Mouse (Mus musculus) intestine, embryonic 14.5 days (tissue): ENCODE results near the gene Prr14l. TPM values are rescaled to one million over a fixed set of nuclear protein-coding genes. Genes with fewer than 3 reads are reported as not detected.
"Not testable (repeated sequence)": the region's sequence is repeated elsewhere in the genome, so short reads cannot be mapped to it uniquely, and the experiment has no call there.

Experiments
- ATAC-seq: fragments of 200-750 bp; cut with Nextera tagmentation; replicated peaks from 2 replicates; pipeline ENCODE4 v1.8.0; 2017; ENCODE audit warnings: low read depth, moderate number of reproducible peaks, moderate TSS enrichment, moderate library complexity; ENCODE audit not compliant: low FRiP score, low TSS enrichment
- DNase-seq: peaks from one replicate; pipeline ENCODE4 v3.0.0-alpha.2; 2018; ENCODE audit warnings: low spot score
- H3K27ac ChIP-seq: fragments of 300-500 bp; sonication (generic); 2 replicates; pipeline ENCODE4 v1.5.1; 2014; ENCODE audit warnings: low read depth, mild to moderate bottlenecking, control low read depth
- H3K27me3 ChIP-seq: fragments of 300-500 bp; sonication (generic); replicated peaks from 2 replicates; pipeline ENCODE4 v1.6.1; 2014; ENCODE audit warnings: low read length, control low read depth; ENCODE audit not compliant: control insufficient read depth, insufficient read depth
- H3K36me3 ChIP-seq: fragments of 300-500 bp; sonication (generic); 2 replicates; pipeline ENCODE4 v1.6.1; 2014; ENCODE audit warnings: low read length, control low read depth; ENCODE audit not compliant: control insufficient read depth, insufficient read depth
- H3K4me1 ChIP-seq: fragments of 300-500 bp; sonication (generic); replicated peaks from 2 replicates; pipeline ENCODE4 v1.6.1; 2014; ENCODE audit warnings: low read length, control low read depth, mixed read lengths; ENCODE audit not compliant: control insufficient read depth, insufficient read depth
- H3K4me2 ChIP-seq: fragments of 300-500 bp; sonication (generic); 2 replicates; pipeline ENCODE4 v1.6.1; 2014; ENCODE audit warnings: low read length
- H3K4me3 ChIP-seq: fragments of 300-500 bp; sonication (generic); 2 replicates; pipeline ENCODE4 v1.5.1; 2014; ENCODE audit warnings: low read depth, low read length, control low read depth, mixed read lengths
- H3K9ac ChIP-seq: fragments of 300-500 bp; sonication (generic); 2 replicates; pipeline ENCODE4 v1.6.1; 2014; ENCODE audit warnings: mild to moderate bottlenecking, low read length
- H3K9me3 ChIP-seq: fragments of 300-500 bp; sonication (generic); 2 replicates; pipeline ENCODE4 v1.6.1; 2016; ENCODE audit warnings: low read length, control low read depth; ENCODE audit not compliant: control insufficient read depth
- WGBS: fragments of 180-500 bp; shearing (Covaris S2); extraction: QIAGEN DNeasy Blood & Tissue Kit; methylation state at CpG from one replicate; pipeline ENCODE4 v1.1.7; 2014; 5-methylcytosine and 5-hydroxymethylcytosine counted together
- polyA plus RNA-seq: library from polyadenylated mRNA; unstranded; fragments of >200 nt; fragmentation: Nextera tagmentation; extraction: Ambion mirVana; gene quantifications from 2 replicates; pipeline ENCODE4 v1.2.1, GENCODE M21; 2014

The Prr14l gene
- polyA plus RNA-seq, 1 experiment from 2014 or later, result 22.1 TPM

GRCm38 (mm10) chr5:32751736-32752135, 102.3 kb downstream of the Prr14l start:
- WGBS, result 48% methylated on average over 2 of the region's 2 CpGs
- no peak overlapping the region for H3K27ac ChIP-seq
- no peaks in the 10 kb centered on the region for H3K9me3 ChIP-seq

GRCm38 (mm10) chr5:32748936-32749335, 105.1 kb downstream of the Prr14l start:
- Histone ChIP-seq H3K36me3 (no peaks in the 10 kb centered on the region), H3K27me3 (no peaks in the 10 kb centered on the region), H3K27ac (no peak overlapping the region), H3K9ac (no peak overlapping the region), H3K4me2 (no peak overlapping the region), H3K4me1 (peaks cover 18% of the 10 kb centered on the region), H3K9me3 (no peaks in the 10 kb centered on the region), H3K4me3 (no peak overlapping the region)
- 67% methylated on average over 6 of the region's 6 CpGs for WGBS
- ATAC-seq (no peak), DNase-seq (no peak)

More at GRCm38 (mm10) chr5:32751736-32752135, 102.3 kb downstream of the Prr14l start:
- DNase-seq, result no peak
- H3K4me1 ChIP-seq, result peaks cover 3% of the 10 kb centered on the region; the same call in 1 of the 2 replicates
- no peaks in the 10 kb centered on the region for H3K36me3 ChIP-seq
- ATAC-seq, result no peak
- no peak overlapping the region for H3K4me3 ChIP-seq
- H3K27me3 ChIP-seq, result no peaks in the 10 kb centered on the region
- H3K9ac ChIP-seq, result no peak overlapping the region
- no peak overlapping the region for H3K4me2 ChIP-seq

- Histone ChIP-seq H3K27me3 (no peaks in the 10 kb centered on the region), H3K27ac (no peak overlapping the region), H3K9me3 (no peaks in the 10 kb centered on the region), H3K4me1 (peaks cover 18% of the 10 kb centered on the region), H3K9ac (no peak overlapping the region), H3K36me3 (no peaks in the 10 kb centered on the region), H3K4me3 (no peak overlapping the region), H3K4me2 (no peak overlapping the region)
- DNase-seq (no peak), ATAC-seq (no peak)
- WGBS, result 60% methylated on average over 6 of the region's 6 CpGs
Measured at GRCm38 (mm10) chr5:32747650-32748375, 106.2 kb downstream of the Prr14l start.

GRCm38 (mm10) chr5:32745705-32746655, 108.1 kb downstream of the Prr14l start:
- 10% methylated on average over 10 of the region's 10 CpGs for WGBS
- H3K4me2 ChIP-seq, result peak overlapping the region; percentile 50
- peak overlapping the region; percentile 42; the same call in 1 of the 2 replicates for H3K9ac ChIP-seq
- H3K27me3 ChIP-seq, result no peaks in the 10 kb centered on the region
- DNase-seq, result peak; percentile 67
- ATAC-seq, result peak; percentile 73
- H3K4me1 ChIP-seq, result peaks cover 18% of the 10 kb centered on the region
- H3K9me3 ChIP-seq, result no peaks in the 10 kb centered on the region
- peak overlapping the region; percentile 41 for H3K4me3 ChIP-seq
- H3K27ac ChIP-seq, result peak overlapping the region; percentile 69; the same call in 1 of the 2 replicates
- no peaks in the 10 kb centered on the region for H3K36me3 ChIP-seq

- Histone ChIP-seq H3K4me2 (no peak overlapping the region), H3K36me3 (peaks cover 5% of the 10 kb centered on the region; the same call in 1 of the 2 replicates), H3K27me3 (no peaks in the 10 kb centered on the region), H3K4me3 (no peak overlapping the region), H3K27ac (no peak overlapping the region), H3K9me3 (no peaks in the 10 kb centered on the region), H3K9ac (no peak overlapping the region), H3K4me1 (peaks cover 18% of the 10 kb centered on the region)
- ATAC-seq (no peak), DNase-seq (no peak)
- 77% methylated on average over 9 of the region's 9 CpGs for WGBS
Measured at GRCm38 (mm10) chr5:32742149-32742548, 111.9 kb downstream of the Prr14l start.

GRCm38 (mm10) chr5:32741377-32741776, 112.7 kb downstream of the Prr14l start:
- not testable (repeated sequence) for H3K27ac ChIP-seq

GRCm38 (mm10) chr5:32740850-32741249, 113.2 kb downstream of the Prr14l start:
- not testable (repeated sequence) for DNase-seq, H3K9me3 ChIP-seq, H3K4me3 ChIP-seq, H3K4me2 ChIP-seq, ATAC-seq, H3K27ac ChIP-seq, H3K36me3 ChIP-seq, H3K9ac ChIP-seq, H3K27me3 ChIP-seq
- peaks cover 10% of the 10 kb centered on the region for H3K4me1 ChIP-seq
- WGBS, result 77% methylated on average over 8 of the region's 8 CpGs

More at GRCm38 (mm10) chr5:32741377-32741776, 112.7 kb downstream of the Prr14l start:
- H3K4me2 ChIP-seq, DNase-seq, ATAC-seq, H3K36me3 ChIP-seq, H3K9ac ChIP-seq, H3K4me3 ChIP-seq, H3K9me3 ChIP-seq, H3K27me3 ChIP-seq: not testable (repeated sequence)
- 89% methylated on average over 4 of the region's 4 CpGs for WGBS
- peaks cover 13% of the 10 kb centered on the region for H3K4me1 ChIP-seq

GRCm38 (mm10) chr5:32740138-32740537, 113.9 kb downstream of the Prr14l start:
- H3K27ac ChIP-seq, result no peak overlapping the region
- WGBS, result 88% methylated on average over 3 of the region's 3 CpGs
- ATAC-seq, result no peak

More at GRCm38 (mm10) chr5:32740138-32740537, 113.9 kb downstream of the Prr14l start:
- Histone ChIP-seq H3K4me2 (no peak overlapping the region), H3K9ac (no peak overlapping the region), H3K27me3 (no peaks in the 10 kb centered on the region), H3K36me3 (peaks cover 14% of the 10 kb centered on the region), H3K4me3 (no peak overlapping the region), H3K9me3 (no peaks in the 10 kb centered on the region), H3K4me1 (peaks cover 3% of the 10 kb centered on the region; the same call in 1 of the 2 replicates)
- no peak for DNase-seq
